Mouse (Mus musculus): ENCODE data around the gene Tm4sf19. TPM values are rescaled to one million over a fixed set of nuclear protein-coding genes. Genes with fewer than 3 reads are reported as not detected.

Gene Tm4sf19
- polyA plus RNA-seq (2012; rRNA removed) (0.04 TPM in 1 of 2 replicates, not detected in the other), polyA plus RNA-seq (2014; fragmentation: Nextera tagmentation; extraction: Ambion mirVana) (not detected in 2 replicates)

GRCm38 (mm10) chr16:32400267-32400666 is at the start of gene Tm4sf19:
Tm4sf19 (plus strand) TSS chr16:32400506.
- no peaks in the 10 kb centered on the region for H3K9me3 ChIP-seq (ENCODE audit: control insufficient read depth, low read length)
- 71% methylated on average over 7 of the region's 7 CpGs for WGBS (ENCODE audit: insufficient replicate concordance)
- H3K9ac ChIP-seq (replicated peaks) = no peak within 1 kb of the TSS
- no peak for DNase-seq (ENCODE audit: low read depth in 3 of 3, low spot score in 3 of 3)
- H3K4me1 ChIP-seq (replicated peaks; ENCODE audit: control insufficient read depth in 2 of 2, insufficient read depth in 2 of 2, low read length in 1 of 2) = no peaks in the 10 kb centered on the region; a peak in 1 of 4 replicates
- no peaks in the 10 kb centered on the region for H3K27me3 ChIP-seq (ENCODE audit: control insufficient read depth, insufficient read depth, low read length)
- TF ChIP-seq CTCF (IDR thresholded peaks at IDR 0.05; ENCODE audit: low read depth) (no peak), EP300 (IDR thresholded peaks at IDR 0.05; ENCODE audit: low read depth) (no peak)
- ATAC-seq (ENCODE audit: insufficient read depth) = no peak
- no peak within 1 kb of the TSS for H3K27ac ChIP-seq
- H3K36me3 ChIP-seq (replicated peaks; ENCODE audit: control insufficient read depth, insufficient read depth, low read depth) = no peaks in the 10 kb centered on the region
- H3K4me2 ChIP-seq (ENCODE audit: low read depth) = no peak within 1 kb of the TSS
- no peak within 1 kb of the TSS for H3K4me3 ChIP-seq (ENCODE audit: insufficient read depth in 1 of 2, low read depth in 2 of 2, low read length in 2 of 2)

GRCm38 (mm10) chr16:32350776-32351175 is 49.5 kb upstream of the Tm4sf19 start:
- no peaks in the 10 kb centered on the region for H3K27me3 ChIP-seq (ENCODE audit: control insufficient read depth, insufficient read depth, low read length)
- H3K4me1 ChIP-seq (replicated peaks; ENCODE audit: control insufficient read depth in 2 of 2, insufficient read depth in 2 of 2, low read length in 1 of 2) = no peaks in the 10 kb centered on the region
- no peaks in the 10 kb centered on the region for H3K9me3 ChIP-seq (ENCODE audit: control insufficient read depth, low read length)
- DNase-seq (ENCODE audit: low read depth in 3 of 3, low spot score in 3 of 3) (no peak), ATAC-seq (ENCODE audit: insufficient read depth) (no peak)
- H3K9ac ChIP-seq (replicated peaks) = no peak overlapping the region
- H3K4me3 ChIP-seq (ENCODE audit: insufficient read depth in 1 of 2, low read depth in 2 of 2, low read length in 2 of 2) = no peak overlapping the region
- H3K36me3 ChIP-seq (replicated peaks; ENCODE audit: control insufficient read depth, insufficient read depth, low read depth) = peaks cover 6% of the 10 kb centered on the region
- 75% methylated on average over 3 of the region's 3 CpGs for WGBS (ENCODE audit: insufficient replicate concordance)
- no peak for TF ChIP-seq EP300 (IDR thresholded peaks at IDR 0.05; ENCODE audit: low read depth)
- no peak for TF ChIP-seq CTCF (IDR thresholded peaks at IDR 0.05; ENCODE audit: low read depth)
- no peak overlapping the region for H3K27ac ChIP-seq
- no peak overlapping the region for H3K4me2 ChIP-seq (ENCODE audit: low read depth)

GRCm38 (mm10) chr16:32363530-32363929 is 36.8 kb upstream of the Tm4sf19 start:
- DNase-seq (ENCODE audit: low read depth in 3 of 3, low spot score in 3 of 3) = no peak
- whole genome bisulfite sequencing (ENCODE audit: insufficient replicate concordance) = 66% methylated on average over 2 of the region's 2 CpGs
- no peaks in the 10 kb centered on the region for H3K9me3 ChIP-seq (ENCODE audit: control insufficient read depth, low read length)
- H3K4me2 ChIP-seq (ENCODE audit: low read depth) = no peak overlapping the region
- TF ChIP-seq EP300 (IDR thresholded peaks at IDR 0.05; ENCODE audit: low read depth) = no peak
- no peak for TF ChIP-seq CTCF (IDR thresholded peaks at IDR 0.05; ENCODE audit: low read depth)
- H3K27me3 ChIP-seq (ENCODE audit: control insufficient read depth, insufficient read depth, low read length) = no peaks in the 10 kb centered on the region
- H3K4me3 ChIP-seq (ENCODE audit: insufficient read depth in 1 of 2, low read depth in 2 of 2, low read length in 2 of 2) = no peak overlapping the region
- ATAC-seq (ENCODE audit: insufficient read depth) = no peak
- H3K27ac ChIP-seq = no peak overlapping the region
- H3K36me3 ChIP-seq (replicated peaks; ENCODE audit: control insufficient read depth, insufficient read depth, low read depth) = no peaks in the 10 kb centered on the region; the same call in none of the 2 replicates
- H3K9ac ChIP-seq (replicated peaks) = no peak overlapping the region
- H3K4me1 ChIP-seq (replicated peaks; ENCODE audit: control insufficient read depth in 2 of 2, insufficient read depth in 2 of 2, low read length in 1 of 2) = no peaks in the 10 kb centered on the region

- H3K9ac ChIP-seq (replicated peaks) = no peak overlapping the region
- no peak overlapping the region for H3K27ac ChIP-seq
- ATAC-seq (ENCODE audit: insufficient read depth) (no peak), DNase-seq (ENCODE audit: low read depth in 3 of 3, low spot score in 3 of 3) (no peak)
- no peak overlapping the region for H3K4me3 ChIP-seq (ENCODE audit: insufficient read depth in 1 of 2, low read depth in 2 of 2, low read length in 2 of 2)
- H3K27me3 ChIP-seq (ENCODE audit: control insufficient read depth, insufficient read depth, low read length) = no peaks in the 10 kb centered on the region
- H3K9me3 ChIP-seq (ENCODE audit: control insufficient read depth, low read length) = no peaks in the 10 kb centered on the region
- WGBS (ENCODE audit: insufficient replicate concordance) = 69% methylated on average over 4 of the region's 4 CpGs
- TF ChIP-seq EP300 (IDR thresholded peaks at IDR 0.05; ENCODE audit: low read depth) = no peak
- peak; percentile 47; the same call in 1 of the 2 replicates for TF ChIP-seq CTCF (IDR thresholded peaks at IDR 0.05; ENCODE audit: low read depth)
- H3K4me1 ChIP-seq (replicated peaks; ENCODE audit: control insufficient read depth in 2 of 2, insufficient read depth in 2 of 2, low read length in 1 of 2) = no peaks in the 10 kb centered on the region
- H3K4me2 ChIP-seq (ENCODE audit: low read depth) = no peak overlapping the region
- peaks cover 3% of the 10 kb centered on the region for H3K36me3 ChIP-seq (replicated peaks; ENCODE audit: control insufficient read depth, insufficient read depth, low read depth)
Observed at GRCm38 (mm10) chr16:32371351-32371750, 29.0 kb upstream of the Tm4sf19 start.

GRCm38 (mm10) chr16:32379575-32379974 is 20.7 kb upstream of the Tm4sf19 start:
- DNase-seq (ENCODE audit: low read depth in 3 of 3, low spot score in 3 of 3) (no peak), ATAC-seq (ENCODE audit: insufficient read depth) (no peak)
- Histone ChIP-seq H3K4me2 (ENCODE audit: low read depth) (no peak overlapping the region), H3K27ac (no peak overlapping the region), H3K9ac (replicated peaks) (no peak overlapping the region), H3K9me3 (ENCODE audit: control insufficient read depth, low read length) (no peaks in the 10 kb centered on the region), H3K27me3 (ENCODE audit: control insufficient read depth, insufficient read depth, low read length) (no peaks in the 10 kb centered on the region), H3K36me3 (replicated peaks; ENCODE audit: control insufficient read depth, insufficient read depth, low read depth) (peaks cover 47% of the 10 kb centered on the region), H3K4me3 (ENCODE audit: insufficient read depth in 1 of 2, low read depth in 2 of 2, low read length in 2 of 2) (no peak overlapping the region), H3K4me1 (replicated peaks; ENCODE audit: control insufficient read depth in 2 of 2, insufficient read depth in 2 of 2, low read length in 1 of 2) (no peaks in the 10 kb centered on the region)
- TF ChIP-seq EP300 (IDR thresholded peaks at IDR 0.05; ENCODE audit: low read depth) (no peak), CTCF (IDR thresholded peaks at IDR 0.05; ENCODE audit: low read depth) (no peak)
- 83% methylated on average over 2 of the region's 2 CpGs for WGBS (ENCODE audit: insufficient replicate concordance)
